In genomic region chr9:96887954-96888353, GRCm38 (mm10) we compare ENCODE assay signal across 8 mouse cellular contexts. TPM values are rescaled to one million over a fixed set of nuclear protein-coding genes. Genes with fewer than 3 reads are reported as not detected.
A peak's percentile ranks its signal among the peaks of the same experiment; 100 is the strongest.
DNase-seq lines count a peak whose midpoint lies in the region; ATAC-seq and TF ChIP-seq lines count a peak whose summit lies in the region.

No protein-coding gene starts in this region.

- H3K27ac ChIP-seq in layer of hippocampus, adult 2 months: no peak overlapping the region
- H3K27ac ChIP-seq in embryonic facial prominence, embryonic 12.5 days: no peak overlapping the region
- H3K27ac ChIP-seq in intestine, embryonic 16.5 days (ENCODE audit: low read length): peak overlapping the region; percentile 41

- no peak for DNase-seq in layer of hippocampus, adult 2 months (ENCODE audit: low spot score in 2 of 2)
- no peak for DNase-seq in layer of hippocampus, postnatal 25 days (ENCODE audit: extremely low spot score in 1 of 2, low spot score in 1 of 2)
- peak; percentile 75 for DNase-seq in retina, postnatal 1 day
- DNase-seq in urinary bladder, postnatal 14 days (ENCODE audit: low spot score): no peak
- DNase-seq in frontal cortex, postnatal 36 days (ENCODE audit: low spot score in 2 of 2): no peak
- no peak for DNase-seq in left cerebral cortex, adult 18-20 months (ENCODE audit: low spot score in 2 of 2)

- 12% methylated on average over 6 of the region's 6 CpGs for WGBS in embryonic facial prominence, embryonic 12.5 days
- 37% methylated on average over 6 of the region's 6 CpGs for WGBS in intestine, embryonic 16.5 days

- peak overlapping the region; percentile 95 for H3K4me2 ChIP-seq in embryonic facial prominence, embryonic 12.5 days (replicated peaks)
- H3K4me2 ChIP-seq in intestine, embryonic 16.5 days (ENCODE audit: low read depth, low read length): peak overlapping the region; percentile 89

- H3K4me1 ChIP-seq in embryonic facial prominence, embryonic 12.5 days: peaks cover 23% of the 10 kb centered on the region
- H3K4me1 ChIP-seq in intestine, embryonic 16.5 days (ENCODE audit: control insufficient read depth, insufficient read depth, low read length): peaks cover 52% of the 10 kb centered on the region

- no peak for ATAC-seq in embryonic facial prominence, embryonic 12.5 days (ENCODE audit: insufficient number of reproducible peaks, insufficient read depth, low FRiP score, low TSS enrichment)
- ATAC-seq in intestine, embryonic 16.5 days: no peak

- peaks cover 9% of the 10 kb centered on the region for H3K27me3 ChIP-seq in embryonic facial prominence, embryonic 12.5 days
- no peaks in the 10 kb centered on the region for H3K27me3 ChIP-seq in intestine, embryonic 16.5 days (replicated peaks; ENCODE audit: control insufficient read depth, insufficient read depth, low read length)

- TF ChIP-seq CTCF in layer of hippocampus, adult 2 months (conservative IDR thresholded peaks at IDR 0.05): no peak

- H3K9me3 ChIP-seq in embryonic facial prominence, embryonic 12.5 days: no peaks in the 10 kb centered on the region
- no peaks in the 10 kb centered on the region for H3K9me3 ChIP-seq in intestine, embryonic 16.5 days (ENCODE audit: control insufficient read depth, low read length)

- peak overlapping the region; percentile 86 for H3K4me3 ChIP-seq in layer of hippocampus, adult 2 months
- H3K4me3 ChIP-seq in embryonic facial prominence, embryonic 12.5 days: peak overlapping the region; percentile 61; the same call in 1 of the 2 replicates
- peak overlapping the region; percentile 75 for H3K4me3 ChIP-seq in intestine, embryonic 16.5 days (ENCODE audit: low read length)

- H3K9ac ChIP-seq in embryonic facial prominence, embryonic 12.5 days: no peak overlapping the region
- peak overlapping the region; percentile 92 for H3K9ac ChIP-seq in intestine, embryonic 16.5 days (ENCODE audit: low read depth, low read length)

- H3K36me3 ChIP-seq in embryonic facial prominence, embryonic 12.5 days: no peaks in the 10 kb centered on the region
- H3K36me3 ChIP-seq in intestine, embryonic 16.5 days (ENCODE audit: control insufficient read depth, insufficient read depth, low read length): no peaks in the 10 kb centered on the region

RNA-seq across cellular contexts. Expression of gene Pxylp1, which starts 4.5 kb away (rescaled TPM):
- total RNA-seq in layer of hippocampus, adult 2 months (2021): 10 to 100 TPM; 17.7 to 20.2 TPM
- total RNA-seq in layer of hippocampus, postnatal 25 days (2021): 10 to 100 TPM; 15.4 to 16.3 TPM
- 25.4 and 25.6 TPM in 2 replicates for polyA plus RNA-seq in embryonic facial prominence, embryonic 12.5 days (2016; fragmentation: Nextera tagmentation; extraction: Ambion mirVana)
- 35.2 and 38.1 TPM in 2 replicates for polyA plus RNA-seq in intestine, embryonic 16.5 days (2015; fragmentation: Nextera tagmentation; extraction: Ambion mirVana)
- total RNA-seq in left cerebral cortex, adult 18-20 months (2021): 10 to 100 TPM; 19.4 to 21.3 TPM
